Mouse (Mus musculus) megakaryocyte, embryonic 14.5 days (primary cell): ENCODE data around the gene Mum1.

Experiments used
- FLI1 ChIP-seq: IDR thresholded peaks from 2 replicates; pipeline ENCODE4 v1.6.1; 2012; ENCODE audit warnings: low read length, inconsistent platforms, mixed read lengths
- GATA1 ChIP-seq: IDR thresholded peaks from 3 replicates; pipeline ENCODE4 v1.6.1; 2012; ENCODE audit warnings: mixed read lengths, low read length, inconsistent platforms, borderline replicate concordance

- TF ChIP-seq GATA1, result no peak
- TF ChIP-seq FLI1, result no peak
Observed at GRCm38 (mm10) chr10:80196167-80196566, 30.1 kb upstream of the Mum1 start.
